Mouse (Mus musculus) frontal cortex, adult 2 months (tissue): ENCODE data around the gene Plekhm1. TPM values are rescaled to one million over a fixed set of nuclear protein-coding genes. Genes with fewer than 3 reads are reported as not detected.

ENCODE experiments used
- DNase-seq, 2 experiments: peaks; one replicate each; pipeline ENCODE4 v3.0.0; 2022; ENCODE audit warnings: low spot score in 1 of 2; ENCODE audit errors: extremely low spot score in 1 of 2
- polyA plus RNA-seq: library from polyadenylated mRNA; depleted of rRNA; stranded (reverse); fragments of >200 nt; gene quantifications from 2 replicates; pipeline ENCODE4 v1.2.3, GENCODE M21; 2012; rRNA removed

Plekhm1 gene
- polyA plus RNA-seq, 1 experiment: 15.6 TPM

GRCm38 (mm10) chr11:103320196-103320595 lies 92.3 kb downstream of the Plekhm1 start:
- no peak for DNase-seq

- DNase-seq: no peak
Measured at GRCm38 (mm10) chr11:103318042-103318441, 94.4 kb downstream of the Plekhm1 start.

GRCm38 (mm10) chr11:103315379-103315778 lies 97.1 kb downstream of the Plekhm1 start:
- no peak for DNase-seq

GRCm38 (mm10) chr11:103314736-103315374 lies 97.6 kb downstream of the Plekhm1 start:
- DNase-seq: no peak

Other genes starting within 250 kb of the Plekhm1 start
- 76.2 and 85.2 TPM in 2 replicates for gene Fmnl1, start 241.6 kb downstream of the Plekhm1 start, polyA plus RNA-seq
- 5.3 and 6.0 TPM in 2 replicates for gene 1700023F06Rik, start 204.1 kb downstream of the Plekhm1 start, polyA plus RNA-seq
- 1.4 and 1.5 TPM in 2 replicates for gene Spata32, start 194.3 kb downstream of the Plekhm1 start, polyA plus RNA-seq
- gene Map3k14, start 145.2 kb downstream of the Plekhm1 start, polyA plus RNA-seq: 3.8 and 4.3 TPM in 2 replicates
- 16.6 and 16.8 TPM in 2 replicates for gene Arhgap27, start 49.0 kb downstream of the Plekhm1 start, polyA plus RNA-seq
- not detected in 2 replicates for gene Lrrc37a, start 91.9 kb upstream of the Plekhm1 start, polyA plus RNA-seq
- gene Gm884, start 208.5 kb upstream of the Plekhm1 start, polyA plus RNA-seq: 0.02 TPM in 1 of 2 replicates, not detected in the other
- 0.15 TPM in 1 of 2 replicates, not detected in the other for gene Lyzl6, start 226.2 kb upstream of the Plekhm1 start, polyA plus RNA-seq
- gene Rprml, start 236.9 kb upstream of the Plekhm1 start, polyA plus RNA-seq: 129 TPM in 2 replicates